Mouse (Mus musculus): ENCODE measurements at regions not wholly inside any gene's neighbourhood (a gene's known extent, or its start where the extent isn't known, plus 50 kb on each side); places are given as distances from the start of the nearest gene placed in this dataset.

DNA sequence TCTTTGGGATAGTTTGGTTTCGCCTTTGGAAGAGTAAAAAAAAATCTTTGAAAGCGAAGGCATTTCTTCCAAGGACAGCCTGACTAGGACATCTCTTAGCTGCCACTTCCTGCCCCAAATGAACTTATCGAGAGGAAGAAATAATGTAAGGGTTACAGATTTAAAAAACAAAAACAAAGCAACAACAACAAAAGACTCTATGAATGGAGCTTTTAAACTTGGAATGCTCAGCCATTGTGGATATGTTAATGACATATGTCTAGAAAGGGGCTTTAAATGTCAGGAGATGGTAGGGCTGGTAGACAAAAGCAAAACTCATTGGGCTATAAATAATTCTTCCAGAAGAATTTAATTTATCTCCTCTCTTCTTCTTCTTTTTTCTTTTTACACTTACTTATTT lies 2041.7 kb downstream of the A830018L16Rik start:
- Histone ChIP-seq H3K9me3 (ENCODE audit: control insufficient read depth, low read length) (peaks cover 12% of the 10 kb centered on the region), H3K36me3 (ENCODE audit: control insufficient read depth) (no peaks in the 10 kb centered on the region), H3K27me3 (ENCODE audit: control insufficient read depth) (no peaks in the 10 kb centered on the region), H3K4me3 (replicated peaks) (no peak overlapping the region), H3K4me1 (ENCODE audit: control insufficient read depth) (no peaks in the 10 kb centered on the region)
- TF ChIP-seq TAL1 (IDR thresholded peaks at IDR 0.05; ENCODE audit: low read length) (no peak), GATA1 (IDR thresholded peaks at IDR 0.05; ENCODE audit: low read length) (no peak)

- H3K9me3 ChIP-seq (ENCODE audit: control insufficient read depth, low read length), result peaks cover 17% of the 10 kb centered on the region
- H3K4me3 ChIP-seq (replicated peaks), result no peak overlapping the region
- TF ChIP-seq TAL1 (IDR thresholded peaks at IDR 0.05; ENCODE audit: low read length) (no peak), GATA1 (IDR thresholded peaks at IDR 0.05; ENCODE audit: low read length) (no peak)
- H3K36me3 ChIP-seq (ENCODE audit: control insufficient read depth), result no peaks in the 10 kb centered on the region
- no peaks in the 10 kb centered on the region for H3K4me1 ChIP-seq (ENCODE audit: control insufficient read depth)
- no peaks in the 10 kb centered on the region for H3K27me3 ChIP-seq (ENCODE audit: control insufficient read depth)
These were observed 2050.4 kb downstream of the A830018L16Rik start for GRCm38 (mm10) chr1:13464311-13464710.

GRCm38 (mm10) chr1:13467174-13467573 lies 2053.3 kb downstream of the A830018L16Rik start:
- Histone ChIP-seq H3K9me3 (ENCODE audit: control insufficient read depth, low read length) (0 out of 2 replicates have a peak, but pooled peaks cover under 1% of the 10 kb centered on the region), H3K4me1 (ENCODE audit: control insufficient read depth) (no peaks in the 10 kb centered on the region), H3K27me3 (ENCODE audit: control insufficient read depth) (no peaks in the 10 kb centered on the region), H3K4me3 (replicated peaks) (no peak overlapping the region), H3K36me3 (ENCODE audit: control insufficient read depth) (no peaks in the 10 kb centered on the region)
- TF ChIP-seq TAL1 (IDR thresholded peaks at IDR 0.05; ENCODE audit: low read length) (no peak), GATA1 (IDR thresholded peaks at IDR 0.05; ENCODE audit: low read length) (no peak)

- TF ChIP-seq TAL1 (IDR thresholded peaks at IDR 0.05; ENCODE audit: low read length), result no peak
- no peak for TF ChIP-seq GATA1 (IDR thresholded peaks at IDR 0.05; ENCODE audit: low read length)
- H3K27me3 ChIP-seq (ENCODE audit: control insufficient read depth), result no peaks in the 10 kb centered on the region
- no peaks in the 10 kb centered on the region for H3K36me3 ChIP-seq (ENCODE audit: control insufficient read depth)
- no peak overlapping the region for H3K4me3 ChIP-seq (replicated peaks)
- no peaks in the 10 kb centered on the region for H3K4me1 ChIP-seq (ENCODE audit: control insufficient read depth)
- H3K9me3 ChIP-seq (ENCODE audit: control insufficient read depth, low read length), result no peaks in the 10 kb centered on the region
These were observed 2054.2 kb downstream of the A830018L16Rik start for GRCm38 (mm10) chr1:13467886-13468630.

- Histone ChIP-seq H3K36me3 (ENCODE audit: control insufficient read depth) (no peaks in the 10 kb centered on the region), H3K4me1 (ENCODE audit: control insufficient read depth) (no peaks in the 10 kb centered on the region), H3K27me3 (ENCODE audit: control insufficient read depth) (peaks cover 22% of the 10 kb centered on the region), H3K4me3 (replicated peaks) (no peak overlapping the region), H3K9me3 (ENCODE audit: control insufficient read depth, low read length) (no peaks in the 10 kb centered on the region)
- TF ChIP-seq TAL1 (IDR thresholded peaks at IDR 0.05; ENCODE audit: low read length), result no peak
These were observed 2081.0 kb downstream of the A830018L16Rik start for GRCm38 (mm10) chr1:13494727-13495404.

DNA sequence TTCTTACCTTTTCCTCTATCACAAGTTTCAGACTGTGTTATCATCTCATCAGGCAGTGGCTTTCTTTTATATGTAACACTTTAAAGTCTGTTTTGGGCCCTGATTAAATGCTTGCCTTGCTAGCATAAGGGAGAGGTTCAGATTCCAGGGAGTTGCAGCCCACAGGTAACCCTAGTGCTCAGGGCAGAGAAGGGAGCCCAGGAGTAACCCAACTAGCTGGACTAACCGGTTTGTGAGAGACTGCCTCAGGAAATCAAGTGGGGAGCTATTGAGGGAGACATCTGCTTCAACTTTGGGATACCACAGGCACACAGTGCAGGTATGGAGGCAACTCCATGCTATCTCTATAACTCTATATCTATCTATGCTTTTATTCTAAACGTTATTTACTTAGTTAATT lies 2082.5 kb downstream of the A830018L16Rik start:
- Histone ChIP-seq H3K4me1 (ENCODE audit: control insufficient read depth) (no peaks in the 10 kb centered on the region), H3K36me3 (ENCODE audit: control insufficient read depth) (no peaks in the 10 kb centered on the region), H3K4me3 (replicated peaks) (no peak overlapping the region), H3K9me3 (ENCODE audit: control insufficient read depth, low read length) (no peaks in the 10 kb centered on the region), H3K27me3 (ENCODE audit: control insufficient read depth) (peaks cover 22% of the 10 kb centered on the region)
- TF ChIP-seq TAL1 (IDR thresholded peaks at IDR 0.05; ENCODE audit: low read length) (no peak), GATA1 (IDR thresholded peaks at IDR 0.05; ENCODE audit: low read length) (no peak)

DNA sequence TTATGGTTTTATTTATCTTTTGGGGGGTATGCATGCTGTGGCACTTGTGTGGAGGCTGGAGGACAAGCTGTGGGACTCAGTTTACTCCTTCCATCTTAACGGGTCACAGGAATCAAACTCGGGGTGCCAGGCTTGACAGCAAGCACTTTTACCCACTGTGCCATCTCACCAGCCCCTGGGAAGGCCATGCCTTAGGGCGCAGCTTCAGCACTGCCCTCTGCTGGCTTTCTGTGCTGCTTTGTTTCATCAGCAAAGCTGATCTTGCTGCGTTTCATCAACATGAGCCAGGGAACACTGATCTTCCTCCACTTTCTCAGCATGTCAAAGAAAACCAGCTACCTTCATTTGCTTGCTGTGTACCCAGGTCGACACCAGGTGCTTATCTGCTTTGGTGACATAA lies 2086.6 kb downstream of the A830018L16Rik start:
- Histone ChIP-seq H3K4me1 (ENCODE audit: control insufficient read depth) (no peaks in the 10 kb centered on the region), H3K4me3 (replicated peaks) (no peak overlapping the region), H3K27me3 (ENCODE audit: control insufficient read depth) (peaks cover 7% of the 10 kb centered on the region), H3K36me3 (ENCODE audit: control insufficient read depth) (no peaks in the 10 kb centered on the region), H3K9me3 (ENCODE audit: control insufficient read depth, low read length) (no peaks in the 10 kb centered on the region)
- no peak for TF ChIP-seq TAL1 (IDR thresholded peaks at IDR 0.05; ENCODE audit: low read length)
- TF ChIP-seq GATA1 (IDR thresholded peaks at IDR 0.05; ENCODE audit: low read length), result no peak

GRCm38 (mm10) chr1:13501938-13502337 lies 2088.0 kb downstream of the A830018L16Rik start:
- no peak overlapping the region for H3K4me3 ChIP-seq (replicated peaks)
- H3K4me1 ChIP-seq (ENCODE audit: control insufficient read depth), result no peaks in the 10 kb centered on the region
- no peaks in the 10 kb centered on the region for H3K36me3 ChIP-seq (ENCODE audit: control insufficient read depth)
- H3K9me3 ChIP-seq (ENCODE audit: control insufficient read depth, low read length), result no peaks in the 10 kb centered on the region
- no peaks in the 10 kb centered on the region for H3K27me3 ChIP-seq (ENCODE audit: control insufficient read depth)
- TF ChIP-seq TAL1 (IDR thresholded peaks at IDR 0.05; ENCODE audit: low read length), result no peak
- no peak for TF ChIP-seq GATA1 (IDR thresholded peaks at IDR 0.05; ENCODE audit: low read length)

GRCm38 (mm10) chr1:13513761-13514160 lies 2099.9 kb downstream of the A830018L16Rik start:
- H3K9me3 ChIP-seq (ENCODE audit: control insufficient read depth, low read length), result peaks cover 12% of the 10 kb centered on the region
- no peak for TF ChIP-seq TAL1 (IDR thresholded peaks at IDR 0.05; ENCODE audit: low read length)
- no peak for TF ChIP-seq GATA1 (IDR thresholded peaks at IDR 0.05; ENCODE audit: low read length)
- H3K36me3 ChIP-seq (ENCODE audit: control insufficient read depth), result no peaks in the 10 kb centered on the region
- H3K4me1 ChIP-seq (ENCODE audit: control insufficient read depth), result no peaks in the 10 kb centered on the region
- H3K4me3 ChIP-seq (replicated peaks), result peak overlapping the region; percentile 28
- H3K27me3 ChIP-seq (ENCODE audit: control insufficient read depth), result no peaks in the 10 kb centered on the region
